Mouse (Mus musculus) ES-Bruce4 (cell line): ENCODE data around the gene 2700097O09Rik. TPM values are rescaled to one million over a fixed set of nuclear protein-coding genes. Genes with fewer than 3 reads are reported as not detected.
"Not testable (repeated sequence)": the region's sequence is repeated elsewhere in the genome, so short reads cannot be mapped to it uniquely, and the experiment has no call there.

Experiments
- H3K27ac ChIP-seq: 2 replicates; pipeline ENCODE4 v1.5.1; 2012; ENCODE audit warnings: low read length, inconsistent platforms; ENCODE audit not compliant: insufficient read depth
- H3K27me3 ChIP-seq: 2 replicates; pipeline ENCODE4 v1.6.1; 2012; ENCODE audit warnings: mild to moderate bottlenecking, low read length, inconsistent platforms; ENCODE audit not compliant: control insufficient read depth, poor library complexity, insufficient read depth, severe bottlenecking
- H3K36me3 ChIP-seq: 2 replicates; pipeline ENCODE4 v1.6.1; 2012; ENCODE audit warnings: inconsistent platforms, mild to moderate bottlenecking, low read length, moderate library complexity; ENCODE audit not compliant: control insufficient read depth, poor library complexity, insufficient read depth, severe bottlenecking
- H3K4me1 ChIP-seq: one replicate; pipeline ENCODE4 v1.8.1; 2011; ENCODE audit warnings: low read length; ENCODE audit not compliant: control insufficient read depth, insufficient read depth
- H3K4me3 ChIP-seq: 2 replicates; pipeline ENCODE4 v1.5.1; 2011; ENCODE audit warnings: low read depth, mild to moderate bottlenecking, low read length
- H3K9ac ChIP-seq: 2 replicates; pipeline ENCODE4 v1.6.1; 2012; ENCODE audit warnings: low read depth, mild to moderate bottlenecking, inconsistent platforms; ENCODE audit not compliant: poor library complexity, severe bottlenecking
- H3K9me3 ChIP-seq: replicated peaks from 2 replicates; pipeline ENCODE4 v1.6.1; 2012; ENCODE audit warnings: mild to moderate bottlenecking, low read length, inconsistent platforms; ENCODE audit not compliant: control insufficient read depth, poor library complexity, insufficient read depth, severe bottlenecking
- POLR2A ChIP-seq: IDR thresholded peaks from one replicate; pipeline ENCODE4 v1.8.1; 2011; ENCODE audit warnings: low read length; ENCODE audit not compliant: insufficient read depth
- polyA plus RNA-seq: library from polyadenylated mRNA; stranded (reverse); fragments of >200 nt; gene quantifications from 2 replicates; pipeline ENCODE4 v1.2.4, GENCODE M21; 2011; ENCODE audit warnings: low read depth; ENCODE audit not compliant: missing spikeins, insufficient read depth, insufficient read length

2700097O09Rik gene
- polyA plus RNA-seq, result 45.9 and 46.7 TPM in 2 replicates

GRCm38 (mm10) chr12:55079726-55080600 lies at the start of gene 2700097O09Rik, which contains the start of gene Srp54a:
Gene 2700097O09Rik (minus strand): TSS chr12:55080110.
Gene Srp54a (plus strand): TSS chr12:55080262.
- H3K27me3 ChIP-seq, H3K4me1 ChIP-seq, H3K36me3 ChIP-seq, H3K9me3 ChIP-seq: not testable (repeated sequence)
- peak within 1 kb of the TSS; percentile 84 for H3K9ac ChIP-seq
- H3K4me3 ChIP-seq, result peak within 1 kb of the TSS; percentile 98
- TF ChIP-seq POLR2A, result peak; percentile 70
- H3K27ac ChIP-seq, result peak within 1 kb of the TSS; percentile 82

- H3K4me3 ChIP-seq, H3K27me3 ChIP-seq, H3K4me1 ChIP-seq, H3K9ac ChIP-seq, H3K9me3 ChIP-seq, H3K36me3 ChIP-seq, H3K27ac ChIP-seq: not testable (repeated sequence)
Measured at GRCm38 (mm10) chr12:55124731-55125130, 44.8 kb upstream of the 2700097O09Rik start.

- H3K4me1 ChIP-seq, H3K9ac ChIP-seq, H3K36me3 ChIP-seq, H3K4me3 ChIP-seq, H3K9me3 ChIP-seq, H3K27me3 ChIP-seq, H3K27ac ChIP-seq: not testable (repeated sequence)
Measured at GRCm38 (mm10) chr12:55124242-55124641, 44.3 kb upstream of the 2700097O09Rik start, which contains the start of gene Fam177a. Gene Fam177a (plus strand): TSS chr12:55124469.

GRCm38 (mm10) chr12:55112616-55113015 lies 32.7 kb upstream of the 2700097O09Rik start:
- not testable (repeated sequence) for H3K9me3 ChIP-seq, H3K36me3 ChIP-seq, H3K9ac ChIP-seq, H3K4me3 ChIP-seq, H3K27me3 ChIP-seq, H3K27ac ChIP-seq, H3K4me1 ChIP-seq

GRCm38 (mm10) chr12:55092127-55092526 lies 12.2 kb upstream of the 2700097O09Rik start:
- H3K36me3 ChIP-seq, H3K9ac ChIP-seq, H3K27me3 ChIP-seq, H3K4me1 ChIP-seq, H3K9me3 ChIP-seq, H3K4me3 ChIP-seq, H3K27ac ChIP-seq: not testable (repeated sequence)

GRCm38 (mm10) chr12:55080601-55080942 lies 662 bp upstream of the 2700097O09Rik start:
- not testable (repeated sequence) for H3K36me3 ChIP-seq, H3K4me1 ChIP-seq, H3K9me3 ChIP-seq, H3K27me3 ChIP-seq
- Histone ChIP-seq H3K4me3 (peak overlapping the region; percentile 86), H3K27ac (0 out of 2 replicates have a peak overlapping the region, but pooled peaks have one; percentile 37), H3K9ac (peak overlapping the region; percentile 71)

GRCm38 (mm10) chr12:55078706-55079105 lies 1.2 kb downstream of the 2700097O09Rik start:
- not testable (repeated sequence) for H3K4me3 ChIP-seq, H3K9me3 ChIP-seq, H3K27ac ChIP-seq, H3K27me3 ChIP-seq, H3K9ac ChIP-seq, H3K4me1 ChIP-seq, H3K36me3 ChIP-seq
